Mouse (Mus musculus): ENCODE measurements around the gene Brd4. TPM values are rescaled to one million over a fixed set of nuclear protein-coding genes. Genes with fewer than 3 reads are reported as not detected.

Gene Brd4
- polyA plus RNA-seq, 1 experiment from 2014 or later: 28.3 TPM

DNA sequence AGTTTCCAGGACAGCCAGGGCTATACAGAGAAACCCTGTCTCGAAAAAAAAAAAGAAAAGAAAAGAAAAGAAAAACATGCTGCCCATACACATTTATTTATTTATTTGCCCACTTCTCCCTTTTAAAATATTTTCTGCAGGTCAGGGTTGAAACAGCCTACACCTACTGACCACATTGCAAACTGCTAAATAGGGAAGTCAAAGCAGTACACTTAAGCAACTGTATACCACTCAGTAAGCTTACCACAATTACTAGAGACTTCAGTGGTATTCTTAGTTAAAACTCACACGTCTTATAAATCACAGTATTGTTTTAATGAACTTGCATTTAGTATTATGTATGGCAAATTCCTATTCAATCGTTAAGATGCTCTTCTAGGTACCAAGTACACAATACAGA lies 3.9 kb downstream of the Brd4 start:
- Histone ChIP-seq H3K4me3 (replicated peaks) (no peak overlapping the region), H3K9ac (no peak overlapping the region), H3K36me3 (0 out of 2 replicates have a peak, but pooled peaks cover 5% of the 10 kb centered on the region), H3K27me3 (no peaks in the 10 kb centered on the region), H3K27ac (no peak overlapping the region), H3K9me3 (replicated peaks) (no peaks in the 10 kb centered on the region), H3K4me1 (replicated peaks) (peaks cover 73% of the 10 kb centered on the region), H3K4me2 (no peak overlapping the region)
- no peak for ATAC-seq (ENCODE audit: low read depth)
- 75% methylated on average over 3 of the region's 3 CpGs for WGBS (ENCODE audit: insufficient replicate concordance)
- DNase-seq: no peak

DNA sequence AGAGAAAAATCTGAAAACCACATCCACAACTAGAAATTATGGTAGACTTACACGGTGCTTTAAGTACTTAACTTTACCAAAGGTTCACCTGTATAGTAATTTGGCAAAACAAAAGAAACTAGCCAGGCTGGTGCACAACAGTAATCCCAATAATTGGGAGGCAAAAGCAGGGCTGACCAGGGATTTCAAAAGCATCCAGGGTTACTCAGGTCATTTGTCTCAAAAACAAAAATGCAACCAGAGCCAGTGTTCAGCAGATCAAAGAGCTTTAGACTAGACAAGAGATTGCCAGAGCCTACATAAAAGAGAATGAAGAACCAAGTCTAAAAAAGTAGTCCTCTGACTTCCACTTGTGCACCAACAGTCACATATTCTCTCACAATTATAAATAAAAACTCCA lies 7.3 kb downstream of the Brd4 start:
- H3K4me3 ChIP-seq (replicated peaks): no peak overlapping the region
- H3K9me3 ChIP-seq (replicated peaks): no peaks in the 10 kb centered on the region
- no peak overlapping the region for H3K4me2 ChIP-seq
- H3K9ac ChIP-seq: no peak overlapping the region
- 0 out of 2 replicates have a peak, but pooled peaks cover 5% of the 10 kb centered on the region for H3K36me3 ChIP-seq
- peaks cover 70% of the 10 kb centered on the region for H3K4me1 ChIP-seq (replicated peaks)
- WGBS (ENCODE audit: insufficient replicate concordance): 84% methylated on average over 1 of the region's 1 CpGs
- H3K27me3 ChIP-seq: no peaks in the 10 kb centered on the region
- H3K27ac ChIP-seq: no peak overlapping the region
- ATAC-seq (ENCODE audit: low read depth) (no peak), DNase-seq (no peak)

DNA sequence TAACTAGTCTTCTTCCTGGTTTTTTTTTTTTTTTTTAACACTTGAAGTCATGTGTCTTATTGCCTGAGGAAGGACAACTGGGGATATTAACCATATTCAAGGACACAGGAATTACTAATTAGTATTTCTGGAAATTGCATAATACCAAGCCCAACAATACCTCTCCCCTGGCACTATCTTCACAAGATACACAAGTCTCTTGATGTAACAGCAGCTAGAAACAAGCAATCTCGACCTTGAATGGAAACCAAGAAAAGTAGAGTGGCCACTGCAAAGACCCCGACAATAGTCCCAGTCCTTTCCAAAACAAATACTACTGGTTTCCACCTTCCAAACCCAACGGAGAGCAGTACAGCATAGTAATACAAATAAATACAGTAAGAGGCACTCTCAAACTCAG lies 9.0 kb downstream of the Brd4 start:
- no peak for DNase-seq
- Histone ChIP-seq H3K36me3 (0 out of 2 replicates have a peak, but pooled peaks cover 5% of the 10 kb centered on the region), H3K4me3 (replicated peaks) (no peak overlapping the region), H3K27ac (no peak overlapping the region), H3K9me3 (replicated peaks) (no peaks in the 10 kb centered on the region), H3K27me3 (no peaks in the 10 kb centered on the region), H3K9ac (no peak overlapping the region), H3K4me1 (replicated peaks) (peaks cover 60% of the 10 kb centered on the region), H3K4me2 (no peak overlapping the region)
- no peak for ATAC-seq (ENCODE audit: low read depth)
- 74% methylated on average over 3 of the region's 3 CpGs for WGBS (ENCODE audit: insufficient replicate concordance)

DNA sequence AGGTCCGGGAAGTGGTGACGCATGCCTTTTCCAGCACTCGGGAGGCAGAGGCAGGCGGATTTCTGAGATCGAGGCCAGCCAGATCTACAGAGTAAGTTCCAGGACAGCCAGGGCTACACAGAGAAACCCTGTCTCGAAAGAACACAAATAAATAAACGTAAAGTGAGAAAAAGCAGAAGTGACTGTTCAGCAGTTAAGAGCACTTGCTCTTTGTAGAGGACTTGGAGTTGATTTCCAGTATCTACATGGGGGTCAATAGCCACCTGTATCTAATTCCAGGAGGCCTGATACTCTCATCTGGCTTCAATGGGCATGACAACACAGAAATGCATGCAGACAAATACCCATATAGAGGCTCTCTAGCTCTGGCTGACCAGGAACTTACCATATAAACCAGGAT lies 15.4 kb downstream of the Brd4 start:
- no peaks in the 10 kb centered on the region for H3K27me3 ChIP-seq
- no peak overlapping the region for H3K4me3 ChIP-seq (replicated peaks)
- no peak overlapping the region for H3K4me2 ChIP-seq
- no peaks in the 10 kb centered on the region for H3K9me3 ChIP-seq (replicated peaks)
- H3K36me3 ChIP-seq: no peaks in the 10 kb centered on the region
- no peak overlapping the region for H3K27ac ChIP-seq
- DNase-seq: no peak
- no peak overlapping the region for H3K9ac ChIP-seq
- 66% methylated on average over 7 of the region's 7 CpGs for WGBS (ENCODE audit: insufficient replicate concordance)
- peaks cover 49% of the 10 kb centered on the region for H3K4me1 ChIP-seq (replicated peaks)
- ATAC-seq (ENCODE audit: low read depth): no peak

DNA sequence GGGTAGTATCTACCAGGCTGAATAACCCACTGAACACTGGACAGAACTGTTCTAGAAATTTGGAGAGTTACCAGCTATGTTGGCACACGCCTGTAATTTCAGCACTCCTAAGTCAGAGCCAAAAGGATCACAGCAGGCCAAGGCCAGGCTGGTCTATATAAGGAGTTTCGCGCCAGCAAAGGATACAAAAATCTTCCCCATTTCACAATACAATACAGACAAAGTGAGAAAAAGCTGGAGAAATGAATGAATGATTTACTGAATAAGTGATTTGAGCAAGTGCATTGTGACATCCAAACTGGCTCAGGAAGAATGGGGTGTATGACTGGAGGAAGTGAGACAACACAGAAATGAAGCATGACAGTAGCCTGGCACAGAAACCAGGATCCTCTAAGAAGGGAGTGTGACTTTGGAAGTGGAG lies 16.0 kb downstream of the Brd4 start:
- 80% methylated on average over 3 of the region's 3 CpGs for WGBS (ENCODE audit: insufficient replicate concordance)

DNA sequence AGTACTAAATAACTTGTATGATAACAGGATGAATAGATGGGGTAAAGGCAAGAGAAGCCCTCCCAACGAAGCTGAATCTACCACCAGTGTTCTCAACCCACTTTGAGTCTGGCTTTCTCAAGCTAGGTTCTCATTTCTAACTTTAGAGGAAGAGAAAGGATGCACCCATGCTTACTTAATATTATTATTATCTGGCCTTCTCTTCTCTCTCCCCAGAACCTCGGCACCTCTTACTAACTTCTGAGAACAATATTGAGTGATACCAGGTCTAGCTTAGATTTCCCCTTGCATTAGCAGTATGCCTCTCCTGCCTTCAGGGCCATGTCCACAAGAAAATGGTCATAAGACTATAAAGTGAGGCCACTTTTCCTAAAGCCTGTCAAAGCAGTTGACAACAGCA lies 16.4 kb downstream of the Brd4 start:
- 62% methylated on average over 2 of the region's 2 CpGs for WGBS (ENCODE audit: insufficient replicate concordance)

More for the DNA sequence above, 16.0 kb downstream of the Brd4 start:
- Histone ChIP-seq H3K4me3 (replicated peaks) (no peak overlapping the region), H3K27ac (no peak overlapping the region), H3K36me3 (no peaks in the 10 kb centered on the region), H3K4me1 (replicated peaks) (peaks cover 46% of the 10 kb centered on the region), H3K9ac (no peak overlapping the region), H3K9me3 (replicated peaks) (no peaks in the 10 kb centered on the region), H3K27me3 (no peaks in the 10 kb centered on the region), H3K4me2 (no peak overlapping the region)
- DNase-seq: no peak
- no peak for ATAC-seq (ENCODE audit: low read depth)

DNA sequence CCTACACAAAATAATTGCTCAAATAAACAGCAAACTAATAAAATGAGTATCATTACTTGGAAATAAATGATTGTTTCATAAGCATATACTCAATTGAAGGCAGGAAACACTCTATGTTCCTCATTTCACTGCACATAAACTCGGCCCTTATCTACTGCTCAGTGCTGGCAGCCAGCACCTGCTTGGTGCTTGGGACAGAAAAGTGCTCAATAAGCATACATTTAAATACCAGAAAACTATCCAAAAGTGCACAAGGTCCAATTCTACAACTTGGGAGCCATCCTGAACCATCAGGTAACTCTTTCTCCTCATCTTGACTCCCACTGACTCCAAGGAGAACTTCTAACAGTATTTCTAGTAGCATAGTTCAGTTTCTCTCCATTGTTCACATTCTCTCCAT lies 16.9 kb downstream of the Brd4 start:
- Histone ChIP-seq H3K4me2 (no peak overlapping the region), H3K4me3 (replicated peaks) (no peak overlapping the region), H3K27me3 (no peaks in the 10 kb centered on the region), H3K9ac (no peak overlapping the region), H3K9me3 (replicated peaks) (no peaks in the 10 kb centered on the region), H3K4me1 (replicated peaks) (peaks cover 51% of the 10 kb centered on the region), H3K27ac (no peak overlapping the region), H3K36me3 (no peaks in the 10 kb centered on the region)
- ATAC-seq (ENCODE audit: low read depth) (no peak), DNase-seq (no peak)
- WGBS (ENCODE audit: insufficient replicate concordance): 14% methylated on average over 1 of the region's 1 CpGs

More for the DNA sequence above, 16.4 kb downstream of the Brd4 start:
- no peak overlapping the region for H3K27ac ChIP-seq
- no peaks in the 10 kb centered on the region for H3K27me3 ChIP-seq
- H3K9me3 ChIP-seq (replicated peaks): no peaks in the 10 kb centered on the region
- no peak overlapping the region for H3K4me3 ChIP-seq (replicated peaks)
- H3K4me1 ChIP-seq (replicated peaks): peaks cover 48% of the 10 kb centered on the region
- ATAC-seq (ENCODE audit: low read depth) (no peak), DNase-seq (no peak)
- H3K4me2 ChIP-seq: no peak overlapping the region
- no peak overlapping the region for H3K9ac ChIP-seq
- no peaks in the 10 kb centered on the region for H3K36me3 ChIP-seq

DNA sequence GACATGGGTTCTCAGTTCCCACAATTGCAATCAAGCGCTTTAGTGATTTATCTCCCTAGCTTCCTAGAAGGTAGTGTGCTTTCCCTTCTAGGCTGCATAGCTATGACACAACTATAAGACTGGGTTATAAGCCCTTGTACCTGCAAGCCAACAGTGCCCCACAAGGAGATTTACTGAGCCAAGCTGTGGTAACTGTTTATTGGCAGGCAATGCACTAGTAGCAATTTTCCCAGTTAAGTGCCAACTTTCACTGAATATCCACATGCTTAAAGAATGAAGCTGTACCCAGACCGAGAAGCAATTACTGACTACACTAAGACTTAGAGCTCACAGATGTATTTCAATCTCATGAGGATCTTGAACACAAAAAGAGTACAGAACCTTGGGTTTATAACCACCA lies 20.9 kb downstream of the Brd4 start:
- no peak for DNase-seq
- 86% methylated on average over 2 of the region's 2 CpGs for WGBS (ENCODE audit: insufficient replicate concordance)

DNA sequence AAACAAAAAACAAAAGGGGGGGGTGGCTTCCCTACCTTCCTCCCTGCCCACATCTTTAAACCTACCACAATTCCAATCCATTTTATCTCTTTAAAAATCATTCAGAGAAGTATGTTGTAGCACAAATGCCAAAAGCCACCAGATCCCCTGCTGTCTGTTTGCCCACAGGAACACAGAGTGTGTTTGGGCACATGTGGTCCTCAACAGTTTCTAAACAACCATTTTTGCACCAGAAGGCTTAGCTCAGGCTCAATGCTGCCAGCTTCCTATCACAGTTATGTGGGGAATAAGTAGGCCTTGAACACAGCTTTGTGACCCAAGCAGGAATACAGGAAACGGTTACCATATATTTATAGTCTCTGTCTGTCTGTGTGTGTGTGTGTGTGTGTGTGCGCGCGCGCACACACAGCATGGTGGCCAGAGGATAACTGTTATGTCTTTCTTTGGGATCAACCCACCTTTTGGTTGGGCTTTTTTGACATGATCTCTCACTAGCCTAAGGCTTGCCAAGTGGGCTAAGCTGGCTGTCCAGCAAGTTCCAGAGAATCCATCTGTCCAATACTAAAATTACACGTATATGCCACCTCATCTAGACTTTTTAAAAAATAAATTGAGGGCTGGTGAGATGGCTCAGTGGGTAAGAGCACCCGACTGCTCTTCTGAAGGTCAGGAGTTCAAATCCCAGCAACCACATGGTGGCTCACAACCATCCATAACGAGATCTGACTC lies 21.5 kb downstream of the Brd4 start:
- no peak overlapping the region for H3K4me3 ChIP-seq (replicated peaks)
- H3K9ac ChIP-seq: no peak overlapping the region
- H3K36me3 ChIP-seq: no peaks in the 10 kb centered on the region
- DNase-seq: no peak
- H3K27me3 ChIP-seq: no peaks in the 10 kb centered on the region
- H3K27ac ChIP-seq: no peak overlapping the region
- peaks cover 45% of the 10 kb centered on the region for H3K4me1 ChIP-seq (replicated peaks)
- ATAC-seq (ENCODE audit: low read depth): no peak
- H3K9me3 ChIP-seq (replicated peaks): no peaks in the 10 kb centered on the region
- no peak overlapping the region for H3K4me2 ChIP-seq
- 87% methylated on average over 8 of the region's 8 CpGs for WGBS (ENCODE audit: insufficient replicate concordance)

More for the DNA sequence above, 20.9 kb downstream of the Brd4 start:
- Histone ChIP-seq H3K36me3 (no peaks in the 10 kb centered on the region), H3K9me3 (replicated peaks) (no peaks in the 10 kb centered on the region), H3K27me3 (no peaks in the 10 kb centered on the region), H3K4me2 (no peak overlapping the region), H3K9ac (no peak overlapping the region), H3K27ac (no peak overlapping the region), H3K4me1 (replicated peaks) (peaks cover 45% of the 10 kb centered on the region), H3K4me3 (replicated peaks) (no peak overlapping the region)
- no peak for ATAC-seq (ENCODE audit: low read depth)

DNA sequence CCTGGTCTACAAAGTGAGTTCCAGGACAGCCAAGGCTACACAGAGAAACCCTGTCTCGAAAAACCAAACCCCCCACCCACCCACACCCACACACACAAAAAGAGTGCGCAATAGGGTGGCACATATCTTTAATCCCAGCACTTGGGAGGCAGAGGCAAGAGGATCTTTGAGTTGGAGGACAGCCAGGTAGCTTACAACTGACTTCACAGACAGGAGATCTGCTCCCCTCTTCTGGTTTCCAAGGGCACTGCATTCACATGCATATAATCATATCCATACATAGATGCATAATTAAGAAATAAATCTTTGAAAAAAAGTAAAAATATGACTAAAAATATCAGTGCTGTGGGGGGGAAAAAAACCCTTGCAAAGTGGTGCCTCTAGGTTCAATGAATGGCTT lies 25.7 kb downstream of the Brd4 start:
- peak overlapping the region; percentile 45 for H3K4me2 ChIP-seq

DNA sequence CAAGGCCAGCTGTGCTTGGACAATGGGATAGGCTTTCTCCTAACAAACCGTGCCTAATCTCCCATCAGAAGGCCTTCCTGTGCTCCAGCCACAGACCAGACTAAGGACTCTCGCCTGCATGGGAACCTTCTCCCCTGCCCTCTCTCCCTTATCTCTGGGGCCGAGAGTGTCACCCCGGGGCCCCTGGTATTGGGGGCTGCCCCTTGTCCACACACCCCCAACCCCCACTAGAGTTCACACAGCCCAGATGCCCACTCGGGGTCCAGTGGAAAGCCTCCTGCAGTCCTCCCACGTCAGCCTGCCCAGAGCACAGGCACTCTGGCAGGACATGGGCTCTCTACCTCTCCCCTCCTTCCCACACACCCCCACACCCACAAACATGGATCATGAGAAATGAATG lies 26.6 kb downstream of the Brd4 start:
- peak; percentile 13 for DNase-seq
- WGBS (ENCODE audit: insufficient replicate concordance): 10% methylated on average over 6 of the region's 6 CpGs

More for the DNA sequence above, 25.7 kb downstream of the Brd4 start:
- Histone ChIP-seq H3K9ac (peak overlapping the region; percentile 60; the same call in 1 of the 2 replicates), H3K27me3 (no peaks in the 10 kb centered on the region), H3K4me3 (replicated peaks) (no peak overlapping the region), H3K9me3 (replicated peaks) (no peaks in the 10 kb centered on the region), H3K4me1 (replicated peaks) (peaks cover 50% of the 10 kb centered on the region), H3K36me3 (no peaks in the 10 kb centered on the region), H3K27ac (no peak overlapping the region)
- DNase-seq: no peak
- 71% methylated on average over 2 of the region's 2 CpGs for WGBS (ENCODE audit: insufficient replicate concordance)
- ATAC-seq (ENCODE audit: low read depth): no peak; the same call in 1 of the 2 replicates

DNA sequence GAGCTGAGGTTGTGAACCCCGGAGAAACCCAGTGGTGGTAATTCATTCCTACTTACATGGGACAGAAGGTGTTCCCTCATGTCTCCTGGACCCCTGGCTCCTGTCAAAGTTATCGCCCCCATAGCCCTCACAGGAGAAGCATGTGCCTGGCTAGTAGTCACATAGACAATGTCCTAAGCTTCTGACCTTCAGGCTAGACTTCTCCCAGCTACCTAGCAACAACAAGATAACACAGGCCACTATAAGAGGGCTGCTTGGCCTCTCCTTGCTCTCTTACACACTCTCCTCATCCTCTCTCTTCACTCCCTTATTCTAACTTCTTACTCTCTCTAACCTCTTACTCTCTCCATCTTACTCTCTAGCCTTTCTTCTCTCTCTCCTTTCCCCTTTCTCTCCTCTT lies 27.1 kb downstream of the Brd4 start:
- Histone ChIP-seq H3K9ac (peak overlapping the region; percentile 60; the same call in 1 of the 2 replicates), H3K36me3 (no peaks in the 10 kb centered on the region)
- 68% methylated on average over 2 of the region's 2 CpGs for WGBS (ENCODE audit: insufficient replicate concordance)

More for the DNA sequence above, 26.6 kb downstream of the Brd4 start:
- Histone ChIP-seq H3K4me3 (replicated peaks) (peak overlapping the region; percentile 10; the same call in 1 of the 2 replicates), H3K27me3 (no peaks in the 10 kb centered on the region), H3K9ac (peak overlapping the region; percentile 60), H3K36me3 (no peaks in the 10 kb centered on the region), H3K4me1 (replicated peaks) (peaks cover 54% of the 10 kb centered on the region), H3K27ac (peak overlapping the region; percentile 71), H3K4me2 (peak overlapping the region; percentile 45), H3K9me3 (replicated peaks) (no peaks in the 10 kb centered on the region)
- ATAC-seq (ENCODE audit: low read depth): peak; percentile 60

More for the DNA sequence above, 27.1 kb downstream of the Brd4 start:
- H3K4me2 ChIP-seq: no peak overlapping the region
- H3K9me3 ChIP-seq (replicated peaks): no peaks in the 10 kb centered on the region
- no peak overlapping the region for H3K4me3 ChIP-seq (replicated peaks)
- peak; percentile 52 for ATAC-seq (ENCODE audit: low read depth)
- no peaks in the 10 kb centered on the region for H3K27me3 ChIP-seq
- no peak for DNase-seq
- peaks cover 54% of the 10 kb centered on the region for H3K4me1 ChIP-seq (replicated peaks)
- peak overlapping the region; percentile 71; the same call in 1 of the 2 replicates for H3K27ac ChIP-seq

All from liver, embryonic 13.5 days (tissue).